Mouse (Mus musculus) liver, postnatal 0 days (tissue): ENCODE data around the gene Trib3. TPM values are rescaled to one million over a fixed set of nuclear protein-coding genes. Genes with fewer than 3 reads are reported as not detected.

Experiments used
- ATAC-seq: fragments of 200-750 bp; cut with Nextera tagmentation; 2 replicates; pipeline ENCODE4 v1.8.0; 2017; ENCODE audit warnings: mild to moderate bottlenecking, moderate library complexity
- DNase-seq: peaks from one replicate; pipeline ENCODE4 v3.0.0-alpha.2; 2016
- H3K27ac ChIP-seq: fragments of 300-500 bp; sonication (generic); 2 replicates; pipeline ENCODE4 v1.5.1; 2014; ENCODE audit warnings: antibody characterized with exemption, moderate library complexity, mild to moderate bottlenecking, low read depth
- H3K27me3 ChIP-seq: fragments of 300-500 bp; sonication (generic); 2 replicates; pipeline ENCODE4 v1.6.1; 2014; ENCODE audit warnings: low read length, control low read depth, mixed read lengths; ENCODE audit not compliant: insufficient read depth
- H3K36me3 ChIP-seq: fragments of 300-500 bp; sonication (generic); replicated peaks from 2 replicates; pipeline ENCODE4 v1.6.1; 2014; ENCODE audit warnings: mild to moderate bottlenecking, control low read depth, low read length, moderate library complexity, mixed read lengths; ENCODE audit not compliant: insufficient read depth
- H3K4me1 ChIP-seq: fragments of 300-500 bp; sonication (generic); 2 replicates; pipeline ENCODE4 v1.6.1; 2014; ENCODE audit warnings: antibody characterized with exemption, mild to moderate bottlenecking, control low read depth; ENCODE audit not compliant: insufficient read depth
- H3K4me2 ChIP-seq: fragments of 300-500 bp; sonication (generic); 2 replicates; pipeline ENCODE4 v1.6.1; 2014; ENCODE audit warnings: low read depth, mild to moderate bottlenecking, low read length, moderate library complexity, mixed read lengths
- H3K4me3 ChIP-seq: fragments of 300-500 bp; sonication (generic); 2 replicates; pipeline ENCODE4 v1.5.1; 2014; ENCODE audit warnings: low read depth, low read length
- H3K9ac ChIP-seq: fragments of 300-500 bp; sonication (generic); replicated peaks from 2 replicates; pipeline ENCODE4 v1.6.1; 2014; ENCODE audit warnings: mild to moderate bottlenecking, moderate library complexity
- H3K9me3 ChIP-seq: fragments of 300-500 bp; sonication (generic); 2 replicates; pipeline ENCODE4 v1.6.1; 2016; ENCODE audit warnings: mild to moderate bottlenecking, control low read depth, low read length, mixed read lengths
- CTCF ChIP-seq: sonication (generic); IDR thresholded peaks from 2 replicates; pipeline ENCODE4 v1.5.1; 2016; ENCODE audit warnings: antibody characterized with exemption, low read depth
- EP300 ChIP-seq: IDR thresholded peaks from 2 replicates; pipeline ENCODE4 v1.6.1; 2016; ENCODE audit warnings: antibody characterized with exemption, low read depth, mild to moderate bottlenecking
- WGBS: fragments of 180-500 bp; shearing (Covaris S2); extraction: QIAGEN DNeasy Blood & Tissue Kit; methylation state at CpG from one replicate; pipeline ENCODE4 v1.1.7; 2014; ENCODE audit not compliant: insufficient replicate concordance; 5-methylcytosine and 5-hydroxymethylcytosine counted together
- polyA plus RNA-seq: library from polyadenylated mRNA; unstranded; fragments of >200 nt; fragmentation: Nextera tagmentation; extraction: Ambion mirVana; gene quantifications from 2 replicates; pipeline ENCODE4 v1.2.1, GENCODE M21; 2015

Trib3 gene
- polyA plus RNA-seq, 1 experiment from 2014 or later, result 5.5 TPM

DNA sequence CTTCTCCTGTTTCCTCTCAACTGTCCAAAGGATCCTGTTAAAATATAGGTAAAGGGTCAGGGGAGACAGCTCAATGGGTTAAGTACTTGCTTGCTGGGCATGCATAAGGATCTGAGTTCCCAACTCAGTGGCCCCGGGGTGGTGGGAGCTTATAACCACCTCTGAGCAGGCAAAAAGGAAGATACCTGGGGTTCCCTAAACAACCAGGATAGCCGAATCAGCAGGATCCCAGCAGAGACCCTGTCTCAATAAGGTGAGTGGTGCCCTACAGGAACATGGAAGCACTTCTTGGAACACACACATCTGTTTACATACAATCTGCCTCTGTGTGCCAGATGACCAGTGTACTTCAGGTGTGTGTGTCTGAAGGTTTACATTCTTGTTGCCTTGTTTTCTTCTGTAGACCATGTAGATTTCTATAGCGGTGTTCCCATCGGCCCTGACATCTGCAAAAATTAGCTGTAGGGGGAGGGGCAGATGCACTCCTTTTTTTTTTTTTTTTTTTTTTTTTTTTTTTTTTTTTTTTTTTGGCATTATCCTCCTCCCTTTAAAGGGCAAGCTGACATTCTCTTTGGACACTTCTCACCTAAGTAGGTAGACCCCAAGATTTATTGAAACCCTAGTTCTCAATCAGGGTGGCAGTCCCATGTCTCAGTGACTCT is 10.4 kb downstream of the Trib3 start:
- DNase-seq (no peak), ATAC-seq (no peak)
- 0 out of 2 replicates have a peak overlapping the region, but pooled peaks have one; percentile 74 for H3K4me2 ChIP-seq
- H3K27ac ChIP-seq, result no peak overlapping the region
- TF ChIP-seq CTCF (no peak), EP300 (no peak)
- no peaks in the 10 kb centered on the region for H3K27me3 ChIP-seq
- H3K4me3 ChIP-seq, result no peak overlapping the region
- peaks cover 10% of the 10 kb centered on the region; the same call in 1 of the 2 replicates for H3K36me3 ChIP-seq
- 73% methylated on average over 4 of the region's 4 CpGs for WGBS
- H3K4me1 ChIP-seq, result peaks cover 31% of the 10 kb centered on the region
- H3K9me3 ChIP-seq, result no peaks in the 10 kb centered on the region
- H3K9ac ChIP-seq, result no peak overlapping the region

DNA sequence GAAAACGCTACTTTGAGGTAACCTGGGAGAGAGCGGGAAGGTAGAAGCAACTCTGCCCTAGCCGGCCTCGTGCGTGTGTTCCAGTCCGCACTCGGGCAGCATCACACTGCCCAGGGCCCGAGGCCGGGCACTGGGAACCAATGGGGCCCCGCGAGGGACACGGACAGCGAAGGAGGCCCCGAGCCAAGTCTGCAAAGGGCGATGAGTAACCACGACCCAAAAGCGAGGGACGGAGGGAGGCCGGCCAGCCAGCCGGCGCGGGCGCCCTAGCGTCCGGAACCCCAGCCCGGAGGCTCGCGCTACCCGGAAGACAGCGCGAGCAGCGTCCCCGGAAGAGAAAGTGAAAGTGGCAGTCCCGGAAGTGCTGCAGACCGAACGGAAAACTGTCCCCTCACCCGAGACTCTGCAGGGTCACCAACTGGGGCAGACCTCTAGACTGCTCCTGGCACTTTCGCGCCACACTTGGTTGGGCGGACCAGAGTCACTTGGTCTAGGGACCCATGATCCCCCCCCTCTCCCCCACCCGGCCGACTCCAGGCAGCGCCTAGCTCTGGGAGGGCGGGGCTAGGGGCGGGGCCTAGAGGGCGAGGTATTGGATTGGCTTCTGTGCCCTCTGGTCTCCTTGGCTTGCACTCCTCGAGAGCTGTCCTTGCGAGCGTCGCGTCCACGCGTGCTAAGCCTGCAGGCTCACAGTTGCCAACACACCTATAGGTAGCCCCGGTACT is 11.6 kb downstream of the Trib3 start, which contains the start of gene Rbck1:
Gene Rbck1 (minus strand): TSS at position 553 of the 725 bp plus-strand sequence.
- Histone ChIP-seq H3K9me3 (no peaks in the 10 kb centered on the region), H3K36me3 (peaks cover 13% of the 10 kb centered on the region; the same call in 1 of the 2 replicates), H3K4me2 (peak within 1 kb of the TSS; percentile 74), H3K9ac (peak within 1 kb of the TSS; percentile 85), H3K27me3 (no peaks in the 10 kb centered on the region), H3K27ac (peak within 1 kb of the TSS; percentile 97), H3K4me1 (peaks cover 31% of the 10 kb centered on the region), H3K4me3 (peak within 1 kb of the TSS; percentile 77)
- DNase-seq (peak; percentile 96), ATAC-seq (peak; percentile 92)
- 1% methylated on average over 54 of the region's 54 CpGs for WGBS
- TF ChIP-seq EP300 (peak; percentile 59; the same call in 1 of the 2 replicates), CTCF (no peak)

DNA sequence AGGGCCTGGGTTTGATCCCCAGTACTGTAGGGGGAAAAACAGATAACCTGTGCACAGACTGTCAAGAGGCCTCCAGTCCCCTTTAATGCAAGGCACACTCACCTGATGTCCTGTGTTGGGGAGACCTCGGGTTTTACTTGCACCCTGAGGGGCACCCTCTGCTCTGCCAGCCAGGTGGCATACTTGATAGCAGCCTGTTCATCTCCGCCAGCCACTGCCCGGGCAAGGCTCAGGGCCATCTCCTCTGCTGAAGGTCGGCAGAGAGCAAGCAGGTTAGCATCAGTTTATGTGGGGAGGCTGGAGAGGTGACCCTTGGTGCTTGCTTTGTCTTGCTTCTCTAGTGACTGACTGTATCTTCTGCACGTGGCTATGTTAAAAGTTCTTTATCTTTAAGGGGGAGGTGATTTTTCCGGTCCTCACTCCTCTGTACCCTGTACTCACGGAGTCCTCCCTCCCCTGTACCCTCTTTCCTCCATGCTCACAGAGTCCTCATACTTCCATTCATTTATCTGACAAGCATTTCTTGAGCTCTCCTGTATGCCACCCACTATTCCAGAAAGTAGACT is 12.9 kb downstream of the Trib3 start:
- Histone ChIP-seq H3K4me1 (peaks cover 31% of the 10 kb centered on the region), H3K36me3 (peaks cover 26% of the 10 kb centered on the region), H3K4me3 (peak overlapping the region; percentile 77), H3K27me3 (no peaks in the 10 kb centered on the region), H3K9ac (peak overlapping the region; percentile 85), H3K4me2 (peak overlapping the region; percentile 74), H3K27ac (peak overlapping the region; percentile 97), H3K9me3 (no peaks in the 10 kb centered on the region)
- 22% methylated on average over 7 of the region's 7 CpGs for WGBS
- no peak for ATAC-seq
- peak; percentile 38 for DNase-seq
- TF ChIP-seq EP300 (no peak), CTCF (0 out of 2 replicates have a peak, but pooled peaks have one; percentile 22)

- H3K9me3 ChIP-seq, result no peaks in the 10 kb centered on the region
- no peak overlapping the region for H3K9ac ChIP-seq
- WGBS, result 71% methylated on average over 5 of the region's 5 CpGs
- H3K36me3 ChIP-seq, result peaks cover 43% of the 10 kb centered on the region
- ATAC-seq, result no peak
- TF ChIP-seq CTCF, result no peak
- TF ChIP-seq EP300, result no peak
- no peak overlapping the region for H3K4me3 ChIP-seq
- no peak overlapping the region for H3K4me2 ChIP-seq
- H3K4me1 ChIP-seq, result peaks cover 16% of the 10 kb centered on the region
- H3K27me3 ChIP-seq, result no peaks in the 10 kb centered on the region
- no peak for DNase-seq
- H3K27ac ChIP-seq, result no peak overlapping the region
These were observed 15.9 kb downstream of the Trib3 start for GRCm38 (mm10) chr2:152327980-152328379.

DNA sequence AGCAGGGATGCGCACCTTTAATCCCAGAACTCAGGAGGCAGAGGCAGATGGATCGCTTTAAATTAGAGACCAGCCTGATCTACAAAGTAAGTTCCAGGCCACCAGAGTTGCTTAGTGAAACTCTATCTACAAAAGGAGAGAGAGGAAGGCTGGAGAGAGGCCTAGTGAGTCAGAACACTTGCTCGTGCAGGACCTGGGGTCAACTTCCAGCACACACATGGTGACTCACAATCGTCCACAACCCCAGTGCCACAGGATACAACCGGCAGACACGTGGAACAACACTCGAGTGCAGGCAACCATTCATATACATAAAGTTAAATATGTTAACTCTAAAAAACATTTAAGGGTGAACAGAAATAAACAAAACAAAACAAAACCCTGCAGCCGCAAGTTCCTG is 17.2 kb downstream of the Trib3 start:
- WGBS, result 82% methylated on average over 8 of the region's 8 CpGs
- ATAC-seq (no peak), DNase-seq (no peak)
- Histone ChIP-seq H3K9me3 (no peaks in the 10 kb centered on the region), H3K9ac (no peak overlapping the region), H3K4me2 (no peak overlapping the region), H3K27me3 (no peaks in the 10 kb centered on the region), H3K36me3 (peaks cover 54% of the 10 kb centered on the region), H3K4me3 (no peak overlapping the region), H3K4me1 (peaks cover 13% of the 10 kb centered on the region), H3K27ac (no peak overlapping the region)
- TF ChIP-seq CTCF (no peak), EP300 (no peak)

GRCm38 (mm10) chr2:152326157-152326556 is 17.7 kb downstream of the Trib3 start:
- 91% methylated on average over 13 of the region's 13 CpGs for WGBS
- DNase-seq, result no peak
- Histone ChIP-seq H3K27ac (no peak overlapping the region), H3K4me3 (no peak overlapping the region), H3K9ac (no peak overlapping the region), H3K36me3 (peaks cover 56% of the 10 kb centered on the region), H3K4me1 (peaks cover 10% of the 10 kb centered on the region), H3K9me3 (no peaks in the 10 kb centered on the region), H3K27me3 (no peaks in the 10 kb centered on the region), H3K4me2 (no peak overlapping the region)
- TF ChIP-seq EP300 (no peak), CTCF (no peak)
- no peak for ATAC-seq
